Mouse (Mus musculus) neural tube, embryonic 12.5 days (tissue): ENCODE measurements around the gene Stoml2. TPM values are rescaled to one million over a fixed set of nuclear protein-coding genes. Genes with fewer than 3 reads are reported as not detected.

Experiments used
- ATAC-seq: fragments of 200-750 bp; cut with Nextera tagmentation; 2 replicates; pipeline ENCODE4 v1.8.0; 2017; ENCODE audit warnings: low read depth, mild to moderate bottlenecking, moderate TSS enrichment, moderate library complexity; ENCODE audit not compliant: low FRiP score
- H3K27ac ChIP-seq: fragments of 300-500 bp; sonication (generic); 2 replicates; pipeline ENCODE4 v1.5.1; 2016
- H3K27me3 ChIP-seq: fragments of 300-500 bp; sonication (generic); replicated peaks from 2 replicates; pipeline ENCODE4 v1.6.1; 2016; ENCODE audit warnings: mild to moderate bottlenecking
- H3K36me3 ChIP-seq: fragments of 300-500 bp; sonication (generic); 2 replicates; pipeline ENCODE4 v1.6.1; 2016; ENCODE audit warnings: mild to moderate bottlenecking
- H3K4me1 ChIP-seq: fragments of 300-500 bp; sonication (generic); 2 replicates; pipeline ENCODE4 v1.6.1; 2016
- H3K4me2 ChIP-seq: fragments of 300-500 bp; sonication (generic); replicated peaks from 2 replicates; pipeline ENCODE4 v1.6.1; 2016; ENCODE audit warnings: mild to moderate bottlenecking
- H3K4me3 ChIP-seq: fragments of 300-500 bp; sonication (generic); 2 replicates; pipeline ENCODE4 v1.5.1; 2016
- H3K9ac ChIP-seq: fragments of 300-500 bp; sonication (generic); 2 replicates; pipeline ENCODE4 v1.6.1; 2016; ENCODE audit warnings: mild to moderate bottlenecking
- H3K9me3 ChIP-seq: fragments of 300-500 bp; sonication (generic); 2 replicates; pipeline ENCODE4 v1.6.1; 2016; ENCODE audit warnings: mild to moderate bottlenecking
- WGBS: fragments of 180-500 bp; shearing (Covaris S2); methylation state at CpG from one replicate; pipeline ENCODE4 v1.1.7; 2016; 5-methylcytosine and 5-hydroxymethylcytosine counted together
- polyA plus RNA-seq: library from polyadenylated mRNA; unstranded; fragments of >200 nt; fragmentation: Nextera tagmentation; extraction: Ambion mirVana; gene quantifications from 2 replicates; pipeline ENCODE4 v1.2.1, GENCODE M21; 2016

Stoml2 gene
- polyA plus RNA-seq, 1 experiment from 2014 or later = 257 TPM

DNA sequence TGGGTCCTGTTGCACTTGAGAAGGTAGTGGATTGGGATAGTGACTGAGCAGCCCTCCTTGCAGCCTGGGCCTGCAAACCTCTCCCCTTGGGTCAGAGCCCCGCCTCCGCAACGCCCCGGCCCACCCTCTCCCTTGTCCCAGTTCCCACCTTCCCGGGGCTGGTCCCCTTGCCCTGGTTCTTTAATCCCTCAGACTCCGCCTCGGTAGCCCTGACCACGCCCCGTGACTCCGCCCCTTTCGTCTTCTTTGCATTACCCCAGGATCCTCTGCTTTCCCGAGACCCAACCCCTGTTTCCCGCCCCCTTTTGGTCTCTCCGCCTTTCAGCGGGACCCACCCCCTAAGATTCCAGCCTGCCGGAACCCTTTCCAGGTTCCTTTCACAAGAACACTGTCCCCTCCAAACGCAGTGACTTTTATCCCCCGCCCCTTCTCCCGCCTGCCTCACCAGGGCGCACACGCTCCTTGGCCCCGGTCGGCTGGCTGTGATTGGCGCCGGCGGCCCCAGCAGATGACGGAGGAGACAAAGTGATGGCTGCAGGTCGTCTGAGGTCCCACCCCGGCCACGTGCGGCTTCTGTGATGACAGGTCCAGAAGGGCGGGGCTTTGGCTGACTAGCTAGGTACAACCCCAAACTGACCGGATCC, 14.3 kb upstream of the Stoml2 start, which contains the start of gene Fam214b:
Gene Fam214b (minus strand): TSS at position 562 of the 644 bp plus-strand sequence.
- Histone ChIP-seq H3K27me3 (no peaks in the 10 kb centered on the region), H3K27ac (peak within 1 kb of the TSS; percentile 87; the same call in 1 of the 2 replicates), H3K4me1 (peaks cover 29% of the 10 kb centered on the region), H3K4me3 (peak within 1 kb of the TSS; percentile 54), H3K4me2 (peak within 1 kb of the TSS; percentile 84), H3K9ac (peak within 1 kb of the TSS; percentile 65), H3K36me3 (no peaks in the 10 kb centered on the region), H3K9me3 (no peaks in the 10 kb centered on the region)
- under 1% methylated on average over 33 of the region's 33 CpGs for WGBS
- peak; percentile 86 for ATAC-seq

- WGBS = 5% methylated on average over 13 of the region's 13 CpGs
- ATAC-seq = peak; percentile 1; the same call in 1 of the 2 replicates
- H3K4me2 ChIP-seq = peak overlapping the region; percentile 84
Observed at GRCm38 (mm10) chr4:43045285-43045658, 13.8 kb upstream of the Stoml2 start.

DNA sequence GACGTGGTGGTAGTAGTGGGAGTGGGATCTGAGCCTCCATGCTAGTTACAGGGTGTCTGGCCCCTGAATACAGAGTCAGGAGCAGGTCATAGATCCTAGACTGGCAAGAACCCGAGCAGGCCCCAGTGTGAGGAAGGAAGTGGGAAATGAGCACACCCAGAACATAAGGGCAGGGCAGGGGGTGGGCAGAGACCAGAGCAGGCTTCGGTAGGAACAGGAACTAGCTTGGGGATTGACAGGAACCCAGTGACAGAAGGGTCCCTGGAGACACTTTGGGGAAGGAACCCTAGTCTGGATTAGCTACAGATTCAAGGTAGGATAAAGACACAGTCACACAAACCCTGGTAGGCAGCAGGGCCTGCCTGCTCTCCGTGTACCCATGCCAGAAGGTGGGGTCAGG, 13.2 kb upstream of the Stoml2 start:
- peaks cover 34% of the 10 kb centered on the region for H3K4me1 ChIP-seq
- H3K4me2 ChIP-seq = peak overlapping the region; percentile 84
- ATAC-seq = no peak
- H3K9me3 ChIP-seq = no peaks in the 10 kb centered on the region
- peak overlapping the region; percentile 87 for H3K27ac ChIP-seq
- H3K27me3 ChIP-seq = no peaks in the 10 kb centered on the region
- 5% methylated on average over 4 of the region's 4 CpGs for WGBS
- H3K36me3 ChIP-seq = no peaks in the 10 kb centered on the region
- H3K9ac ChIP-seq = peak overlapping the region; percentile 61
- peak overlapping the region; percentile 54 for H3K4me3 ChIP-seq

More at GRCm38 (mm10) chr4:43045285-43045658, 13.8 kb upstream of the Stoml2 start:
- Histone ChIP-seq H3K4me1 (peaks cover 31% of the 10 kb centered on the region), H3K27ac (peak overlapping the region; percentile 87; the same call in 1 of the 2 replicates), H3K4me3 (peak overlapping the region; percentile 54), H3K9me3 (no peaks in the 10 kb centered on the region), H3K27me3 (no peaks in the 10 kb centered on the region), H3K36me3 (no peaks in the 10 kb centered on the region), H3K9ac (peak overlapping the region; percentile 61)

GRCm38 (mm10) chr4:43043644-43044357, 12.3 kb upstream of the Stoml2 start:
- Histone ChIP-seq H3K9ac (peak overlapping the region; percentile 61; the same call in 1 of the 2 replicates), H3K36me3 (no peaks in the 10 kb centered on the region), H3K4me2 (peak overlapping the region; percentile 84), H3K4me3 (peak overlapping the region; percentile 54), H3K9me3 (no peaks in the 10 kb centered on the region), H3K4me1 (peaks cover 43% of the 10 kb centered on the region), H3K27me3 (no peaks in the 10 kb centered on the region), H3K27ac (peak overlapping the region; percentile 87)
- 15% methylated on average over 7 of the region's 7 CpGs for WGBS
- ATAC-seq = peak; percentile 72

GRCm38 (mm10) chr4:43040881-43041547, 9.5 kb upstream of the Stoml2 start:
- 67% methylated on average over 9 of the region's 9 CpGs for WGBS
- Histone ChIP-seq H3K36me3 (peaks cover 12% of the 10 kb centered on the region), H3K9ac (no peak overlapping the region), H3K4me1 (peaks cover 56% of the 10 kb centered on the region), H3K4me3 (no peak overlapping the region), H3K27ac (no peak overlapping the region), H3K9me3 (no peaks in the 10 kb centered on the region), H3K27me3 (no peaks in the 10 kb centered on the region), H3K4me2 (peak overlapping the region; percentile 88)
- no peak for ATAC-seq

- Histone ChIP-seq H3K27me3 (no peaks in the 10 kb centered on the region), H3K36me3 (peaks cover 20% of the 10 kb centered on the region), H3K4me2 (peak overlapping the region; percentile 88), H3K9me3 (no peaks in the 10 kb centered on the region), H3K4me1 (peaks cover 52% of the 10 kb centered on the region), H3K4me3 (peak overlapping the region; percentile 76), H3K9ac (peak overlapping the region; percentile 87), H3K27ac (peak overlapping the region; percentile 37; the same call in 1 of the 2 replicates)
- ATAC-seq = peak; percentile 94
- under 1% methylated on average over 25 of the region's 25 CpGs for whole genome bisulfite sequencing
Observed at GRCm38 (mm10) chr4:43040114-43040572, 8.6 kb upstream of the Stoml2 start.

DNA sequence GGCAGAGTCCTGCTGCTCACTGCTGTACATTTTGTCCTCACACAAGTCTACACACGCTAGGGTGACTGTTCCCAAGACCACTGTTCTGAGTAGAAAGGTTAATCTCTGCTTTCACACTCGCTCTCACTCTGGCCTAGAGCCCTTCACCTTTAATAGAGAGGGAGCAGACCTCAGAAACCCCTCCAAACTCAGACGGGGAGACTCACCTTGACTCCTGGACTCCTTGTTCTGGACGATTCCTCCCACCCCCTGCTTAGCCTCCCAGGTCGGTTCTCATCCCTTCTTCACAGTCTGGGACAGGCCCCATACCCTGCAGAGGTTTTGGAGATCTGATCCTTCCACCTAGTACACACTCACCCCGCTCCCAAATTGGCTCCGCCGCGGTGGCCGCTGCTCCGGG, 8.1 kb upstream of the Stoml2 start:
- Histone ChIP-seq H3K4me2 (peak overlapping the region; percentile 88), H3K9ac (peak overlapping the region; percentile 87), H3K36me3 (peaks cover 26% of the 10 kb centered on the region), H3K4me3 (peak overlapping the region; percentile 76), H3K27me3 (no peaks in the 10 kb centered on the region), H3K4me1 (peaks cover 47% of the 10 kb centered on the region), H3K27ac (peak overlapping the region; percentile 37; the same call in 1 of the 2 replicates), H3K9me3 (no peaks in the 10 kb centered on the region)
- 4% methylated on average over 11 of the region's 11 CpGs for WGBS
- ATAC-seq = peak; percentile 26; the same call in 1 of the 2 replicates

GRCm38 (mm10) chr4:43038567-43039495, 7.3 kb upstream of the Stoml2 start:
- WGBS = 60% methylated on average over 15 of the region's 15 CpGs

DNA sequence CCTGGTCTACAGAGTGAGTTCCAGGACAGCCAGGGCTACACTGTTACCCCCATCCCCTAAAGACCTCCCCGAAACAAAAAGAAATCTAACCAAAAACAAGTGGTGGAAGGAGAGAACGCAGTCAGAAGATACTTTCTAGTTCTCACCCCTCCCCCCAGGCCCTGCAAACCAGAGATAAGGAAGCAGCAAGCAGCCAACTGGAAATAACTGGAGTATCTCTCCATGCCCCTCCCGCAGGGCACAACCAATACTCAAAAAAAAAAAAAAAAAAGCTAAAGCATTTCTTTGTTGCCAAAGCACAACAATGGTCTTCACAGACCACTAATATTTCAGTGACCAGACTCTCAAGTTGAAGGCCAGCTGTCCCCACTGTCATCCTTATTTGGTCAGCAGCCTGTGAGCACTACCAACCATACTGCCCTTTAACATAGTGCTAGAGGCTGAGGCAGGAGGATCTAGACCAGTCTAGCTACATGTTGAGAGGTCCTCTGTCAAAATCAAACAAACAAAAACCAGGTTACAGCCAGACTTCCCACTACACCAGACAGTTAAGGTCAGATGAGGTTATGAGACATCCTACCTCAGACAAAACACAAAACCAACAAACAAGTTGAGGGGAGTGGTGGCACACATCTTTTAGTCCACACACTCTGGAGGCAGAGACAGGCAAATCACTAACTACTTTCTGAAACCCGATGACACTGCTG, 6.5 kb upstream of the Stoml2 start:
- no peak overlapping the region for H3K9ac ChIP-seq
- H3K9me3 ChIP-seq = no peaks in the 10 kb centered on the region
- H3K27ac ChIP-seq = no peak overlapping the region
- no peaks in the 10 kb centered on the region for H3K27me3 ChIP-seq
- H3K4me1 ChIP-seq = peaks cover 31% of the 10 kb centered on the region
- ATAC-seq = no peak
- WGBS = 82% methylated on average over 4 of the region's 4 CpGs
- H3K4me3 ChIP-seq = no peak overlapping the region
- H3K36me3 ChIP-seq = peaks cover 42% of the 10 kb centered on the region
- H3K4me2 ChIP-seq = peak overlapping the region; percentile 88

More at GRCm38 (mm10) chr4:43038567-43039495, 7.3 kb upstream of the Stoml2 start:
- Histone ChIP-seq H3K9me3 (no peaks in the 10 kb centered on the region), H3K4me2 (peak overlapping the region; percentile 88), H3K4me1 (peaks cover 39% of the 10 kb centered on the region), H3K27ac (no peak overlapping the region), H3K4me3 (peak overlapping the region; percentile 76), H3K27me3 (no peaks in the 10 kb centered on the region), H3K36me3 (peaks cover 34% of the 10 kb centered on the region), H3K9ac (peak overlapping the region; percentile 87)
- ATAC-seq = no peak

DNA sequence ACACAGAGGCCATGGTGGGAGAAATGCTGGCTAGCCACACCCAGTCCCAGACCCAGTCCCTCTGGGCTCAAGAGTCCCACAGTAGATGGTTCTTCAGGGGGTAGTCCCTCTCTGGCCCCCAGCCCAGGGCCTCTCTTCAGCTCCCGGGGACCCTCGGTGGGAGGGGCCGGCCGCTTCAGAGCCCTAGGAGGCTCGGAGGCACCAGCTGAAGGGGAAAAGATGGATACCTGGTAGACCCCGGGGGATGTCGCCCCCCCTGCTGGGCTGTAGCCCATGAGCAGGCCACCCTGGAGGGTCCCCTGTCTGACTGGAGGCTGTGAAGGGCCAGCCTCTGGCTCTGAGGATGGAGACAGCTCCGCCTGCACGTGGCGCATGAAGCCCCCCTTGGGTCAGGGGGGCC, 4.8 kb upstream of the Stoml2 start:
- ATAC-seq = no peak
- H3K4me1 ChIP-seq = peaks cover 44% of the 10 kb centered on the region
- H3K4me3 ChIP-seq = no peak overlapping the region
- peaks cover 47% of the 10 kb centered on the region for H3K36me3 ChIP-seq
- 91% methylated on average over 10 of the region's 10 CpGs for WGBS
- no peaks in the 10 kb centered on the region for H3K9me3 ChIP-seq
- H3K27me3 ChIP-seq = no peaks in the 10 kb centered on the region
- H3K27ac ChIP-seq = no peak overlapping the region
- no peak overlapping the region for H3K9ac ChIP-seq
- H3K4me2 ChIP-seq = peak overlapping the region; percentile 2; the same call in 1 of the 2 replicates

DNA sequence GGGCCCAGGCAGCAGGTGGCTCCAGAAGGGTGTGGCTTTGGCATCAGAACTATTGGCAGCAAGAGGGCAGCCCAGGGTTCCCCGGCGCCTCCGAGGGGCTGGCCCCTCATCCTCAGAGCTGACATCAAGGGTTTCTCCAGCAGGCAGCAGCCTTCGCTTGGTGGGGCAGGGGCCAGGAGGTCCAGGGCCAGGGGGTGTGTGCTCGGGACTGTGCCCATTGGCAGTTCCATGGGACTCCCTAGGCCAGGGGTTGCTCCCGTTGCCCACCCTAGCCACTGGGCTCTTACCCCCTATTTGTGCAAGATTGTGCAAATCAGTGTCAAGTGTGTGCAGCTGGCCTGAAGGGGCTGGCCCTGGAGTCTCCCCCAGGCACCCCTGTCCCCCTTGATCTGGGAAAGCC, 4.3 kb upstream of the Stoml2 start:
- Histone ChIP-seq H3K4me1 (peaks cover 42% of the 10 kb centered on the region), H3K36me3 (peaks cover 47% of the 10 kb centered on the region), H3K27me3 (no peaks in the 10 kb centered on the region), H3K4me2 (no peak overlapping the region), H3K4me3 (no peak overlapping the region), H3K9ac (no peak overlapping the region), H3K9me3 (no peaks in the 10 kb centered on the region), H3K27ac (no peak overlapping the region)
- no peak for ATAC-seq
- 83% methylated on average over 6 of the region's 6 CpGs for WGBS
